Mouse (Mus musculus) gastrocnemius, postnatal 10 days (tissue): ENCODE data around the gene Rnf34. TPM values are rescaled to one million over a fixed set of nuclear protein-coding genes. Genes with fewer than 3 reads are reported as not detected.

Experiments used
- DNase-seq: peaks from one replicate; pipeline ENCODE4 v3.0.0; 2021; ENCODE audit warnings: mixed read lengths
- total RNA-seq, 2 experiments: library from RNA; stranded (reverse); gene quantifications; 2 replicates each; pipeline ENCODE4 v1.2.3; 2021

The Rnf34 gene
- total RNA-seq, 2 experiments from 2014 or later = 12.7 to 15.9 TPM

DNA sequence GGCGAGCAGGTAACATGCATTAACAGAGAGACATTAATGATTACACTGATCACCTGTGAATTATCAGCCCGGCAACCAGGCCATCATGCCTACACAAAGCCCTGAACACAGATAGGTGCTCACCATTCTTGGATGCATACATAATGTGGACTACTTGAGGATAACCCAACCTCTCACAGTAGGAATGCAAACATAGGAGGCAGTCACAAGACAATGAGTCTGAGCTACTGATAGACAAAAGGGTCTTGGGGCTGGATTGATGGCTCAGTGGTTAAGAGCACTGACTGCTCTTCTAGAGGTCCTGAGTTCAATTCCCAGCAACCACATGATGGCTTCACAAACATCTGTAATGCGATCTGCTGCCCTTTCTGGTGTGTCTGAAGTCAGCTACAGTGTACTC is 22.8 kb downstream of the Rnf34 start:
- DNase-seq = no peak

DNA sequence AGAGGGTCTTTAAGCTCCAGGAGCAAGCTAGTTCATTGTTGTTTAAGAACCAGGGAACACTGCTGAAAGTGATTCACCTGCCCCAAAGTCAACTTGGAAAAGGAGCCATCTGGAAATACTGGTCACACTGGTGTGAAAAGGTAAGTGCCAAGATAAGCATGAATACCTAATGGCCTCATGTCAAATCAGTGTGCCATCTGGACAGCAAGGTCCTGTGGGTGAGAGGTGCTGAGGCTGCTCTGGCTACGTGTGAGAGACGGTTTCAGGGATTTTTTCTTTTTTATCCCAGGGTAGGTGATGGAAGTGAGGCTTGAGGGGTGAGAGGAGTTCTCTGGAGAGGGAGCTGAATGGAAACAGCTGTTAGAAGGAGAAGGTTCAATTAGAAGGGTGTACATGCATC is 23.7 kb downstream of the Rnf34 start:
- DNase-seq = no peak

DNA sequence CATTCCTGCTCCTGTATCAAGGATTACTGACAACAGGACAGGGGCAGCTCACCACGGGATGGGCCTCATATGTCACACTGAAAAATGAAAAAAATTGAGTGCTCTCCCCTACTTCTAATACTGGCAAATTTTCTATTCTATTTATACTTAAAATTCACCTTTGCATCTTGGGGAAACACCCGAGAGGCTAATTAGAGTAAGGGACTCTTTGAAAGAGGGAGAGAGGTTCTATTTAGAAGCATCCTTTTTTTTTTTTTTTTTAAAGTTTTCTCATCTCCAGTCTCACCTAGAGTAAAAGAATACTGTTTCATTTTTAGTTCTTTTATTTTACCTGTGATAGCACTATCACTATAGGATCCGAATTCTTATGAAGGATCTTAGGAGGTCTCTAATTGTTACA is 24.5 kb downstream of the Rnf34 start:
- DNase-seq = no peak

DNA sequence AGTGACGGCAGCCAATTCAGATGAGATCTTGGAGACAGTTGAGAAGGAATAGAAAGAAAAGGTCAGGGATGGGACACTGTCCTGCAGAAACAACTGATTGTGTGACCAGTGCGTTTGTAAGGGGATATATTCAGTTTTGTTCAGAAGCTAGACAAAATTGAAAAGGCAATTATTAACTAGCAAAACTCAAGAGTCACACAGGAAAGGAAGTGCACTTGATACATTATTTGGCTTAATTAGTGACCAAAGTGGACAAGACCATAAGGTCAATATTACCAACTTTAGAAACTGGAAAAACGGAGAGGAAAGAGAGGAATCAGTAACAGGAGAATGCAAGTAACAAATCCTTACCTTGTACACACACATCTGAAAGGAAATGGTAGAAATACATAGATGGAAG is 26.8 kb downstream of the Rnf34 start:
- no peak for DNase-seq

DNA sequence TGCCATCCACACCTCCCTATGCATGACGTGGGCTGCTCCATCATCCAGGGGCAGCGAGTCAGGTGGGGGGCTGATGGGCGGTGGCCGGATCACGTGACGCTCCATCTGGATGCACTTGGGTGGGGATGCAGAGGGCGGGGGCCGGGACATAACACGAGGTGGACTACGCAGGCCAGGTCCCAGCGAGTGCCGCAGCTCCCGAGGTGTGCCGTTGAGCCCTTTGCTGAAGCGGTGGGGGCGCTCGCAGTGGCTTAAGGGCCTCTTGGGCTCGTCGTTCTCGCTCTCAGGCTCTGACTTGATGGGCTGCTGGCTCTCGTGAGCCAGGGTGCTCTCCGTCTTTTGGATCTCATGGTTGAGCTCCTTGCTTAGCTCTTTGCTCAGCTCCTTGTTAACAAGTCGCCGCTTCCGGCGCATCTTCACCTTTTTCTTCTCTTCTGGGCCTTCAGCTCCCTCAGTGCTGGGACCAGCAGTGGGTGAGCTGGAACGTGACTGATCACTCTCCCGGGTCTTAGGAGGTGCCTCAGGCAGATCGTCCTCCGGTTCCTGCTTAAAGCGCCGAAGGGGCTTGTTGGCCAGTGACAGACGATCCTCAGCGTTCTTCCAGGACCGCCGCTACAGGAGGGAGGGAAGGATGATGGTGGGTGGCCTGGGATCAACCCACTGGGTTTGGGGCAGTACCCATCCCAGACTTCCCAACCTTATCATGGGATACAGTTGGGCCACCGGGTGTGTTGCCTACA is 30.6 kb downstream of the Rnf34 start:
- no peak for DNase-seq

DNA sequence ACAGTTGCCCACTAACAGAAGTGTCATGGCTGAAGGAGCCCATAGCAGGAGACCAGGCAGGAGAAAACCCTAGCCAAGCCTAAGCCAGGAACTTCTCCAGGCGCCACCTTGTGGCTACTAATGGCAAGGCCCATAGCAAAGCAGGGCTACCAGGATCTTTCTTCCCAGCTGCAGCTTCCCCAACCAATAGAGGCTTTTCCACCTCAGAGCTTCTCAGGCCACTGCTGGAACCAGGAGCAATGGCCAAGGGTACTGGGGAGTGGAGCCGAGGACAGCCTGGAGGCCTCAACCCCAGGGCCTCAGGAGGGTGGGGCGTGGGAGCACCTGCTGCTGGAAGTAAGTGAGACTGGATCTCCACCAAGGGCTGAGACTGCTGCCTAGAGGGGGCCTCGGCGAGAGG is 31.5 kb downstream of the Rnf34 start:
- peak; percentile 67 for DNase-seq

DNA sequence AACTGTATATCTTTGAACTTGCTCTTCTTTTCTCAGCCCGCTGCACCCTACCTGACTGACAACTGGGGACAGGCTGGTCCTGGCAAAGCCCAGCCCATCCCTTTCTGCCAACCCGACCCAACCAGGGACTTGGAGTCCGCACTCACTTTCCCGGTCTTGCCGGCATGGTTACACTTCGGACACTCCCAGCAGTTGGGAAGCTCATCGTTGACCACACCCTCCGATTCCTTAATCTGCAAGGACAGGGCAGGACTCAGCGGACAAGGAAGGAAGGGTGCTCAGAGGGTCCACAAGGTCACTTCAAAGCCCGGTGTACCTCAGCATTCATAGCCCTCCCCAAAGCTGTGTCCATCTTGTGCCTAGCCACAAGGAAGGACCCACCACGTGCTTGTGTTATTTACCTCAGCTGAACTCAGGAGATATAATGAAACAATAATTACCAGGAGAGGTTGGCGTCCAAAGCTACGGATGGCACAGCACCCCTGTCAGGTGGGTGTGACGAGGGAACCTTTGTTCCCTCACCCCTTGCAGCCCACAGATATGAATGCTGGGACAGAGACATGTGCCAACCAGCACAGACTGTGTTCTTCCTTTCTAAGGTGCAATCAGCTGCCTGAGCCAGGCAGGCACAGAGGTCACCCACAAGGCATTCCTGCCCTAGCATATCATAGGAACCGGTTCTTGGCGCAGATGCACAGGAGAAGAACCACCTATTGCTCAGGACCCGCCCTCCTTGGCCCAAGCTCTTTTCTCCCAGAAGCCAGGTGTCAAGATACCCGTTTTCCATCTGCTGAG is 32.6 kb downstream of the Rnf34 start:
- DNase-seq = no peak

DNA sequence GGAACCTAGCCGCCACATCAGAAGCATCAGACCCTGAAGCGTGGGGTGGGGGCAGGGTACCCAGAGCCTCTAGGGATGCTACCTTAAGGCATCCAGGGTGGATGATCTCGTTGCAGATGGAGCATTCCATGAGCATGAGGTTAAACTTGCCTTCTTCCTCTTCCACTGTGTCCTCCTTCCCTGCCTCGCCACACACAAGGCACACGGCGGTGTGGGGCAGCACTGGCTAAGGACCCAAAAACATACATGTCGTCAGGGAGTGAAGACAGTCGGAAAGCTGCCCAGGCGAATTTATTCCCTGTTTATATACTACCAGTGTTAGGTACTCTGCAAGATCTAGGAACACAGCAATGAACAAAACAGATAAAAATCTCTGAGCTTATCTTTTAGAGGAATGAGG is 33.4 kb downstream of the Rnf34 start:
- DNase-seq = no peak

DNA sequence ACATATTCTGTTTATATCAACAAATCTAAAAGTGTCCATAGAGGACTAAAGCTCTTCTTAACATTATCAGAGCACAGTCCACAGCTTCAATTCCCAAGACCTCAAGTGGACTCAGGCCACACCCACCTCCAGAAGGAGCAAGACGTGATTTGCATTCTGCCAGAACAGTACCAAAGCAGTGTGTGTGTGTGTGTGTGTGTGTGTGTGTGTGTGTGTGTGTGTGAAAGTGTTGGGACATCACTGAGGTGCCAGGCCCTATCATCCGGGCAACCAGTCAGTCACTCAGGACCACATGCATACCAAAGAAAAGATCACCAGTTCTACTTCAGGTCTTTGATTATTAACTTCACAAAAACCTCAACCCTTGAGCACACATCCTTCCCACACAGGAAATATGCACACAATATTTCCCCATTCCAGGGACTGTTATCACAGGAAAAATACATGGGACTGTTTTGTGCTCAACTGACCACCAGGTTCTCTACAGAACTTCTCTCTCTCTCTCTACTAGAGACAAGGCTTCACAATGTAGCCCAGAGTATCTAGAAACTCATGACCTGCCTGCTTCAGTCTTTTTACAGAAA is 33.9 kb downstream of the Rnf34 start:
- DNase-seq = no peak

DNA sequence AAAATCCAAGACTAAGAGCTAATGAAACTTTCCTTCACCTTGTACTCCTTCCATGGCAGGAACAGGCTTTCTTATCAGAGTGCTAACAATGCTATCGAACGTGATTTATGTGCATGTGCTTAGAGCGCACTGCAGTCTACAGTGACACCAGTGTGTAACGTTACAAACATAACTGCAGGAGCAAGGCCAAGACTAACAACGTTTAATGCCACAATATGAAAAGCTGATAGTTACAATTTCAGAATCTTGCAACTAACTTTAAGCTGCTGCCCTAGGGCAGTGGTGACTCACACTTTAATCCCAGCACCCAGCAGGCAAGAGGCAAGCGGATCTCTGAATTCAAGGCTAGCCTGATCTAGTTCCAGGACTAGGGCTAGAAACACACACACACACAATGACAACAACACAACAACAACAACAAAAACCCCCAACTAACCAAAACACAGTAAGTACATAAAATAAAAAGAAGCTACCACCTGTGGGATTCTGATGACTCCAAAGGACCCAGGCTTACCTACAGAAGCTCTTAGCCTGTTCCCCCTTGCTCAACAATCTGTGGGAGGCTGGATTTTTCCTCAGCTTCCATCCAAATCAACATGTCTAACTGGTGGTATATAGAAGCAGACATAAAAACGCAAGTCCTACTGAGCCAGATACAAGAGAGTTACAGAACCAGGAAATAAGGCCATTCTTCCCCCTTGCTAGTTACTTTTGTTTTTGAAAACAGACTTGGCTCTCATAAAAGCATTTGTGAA is 34.9 kb downstream of the Rnf34 start:
- DNase-seq = no peak

DNA sequence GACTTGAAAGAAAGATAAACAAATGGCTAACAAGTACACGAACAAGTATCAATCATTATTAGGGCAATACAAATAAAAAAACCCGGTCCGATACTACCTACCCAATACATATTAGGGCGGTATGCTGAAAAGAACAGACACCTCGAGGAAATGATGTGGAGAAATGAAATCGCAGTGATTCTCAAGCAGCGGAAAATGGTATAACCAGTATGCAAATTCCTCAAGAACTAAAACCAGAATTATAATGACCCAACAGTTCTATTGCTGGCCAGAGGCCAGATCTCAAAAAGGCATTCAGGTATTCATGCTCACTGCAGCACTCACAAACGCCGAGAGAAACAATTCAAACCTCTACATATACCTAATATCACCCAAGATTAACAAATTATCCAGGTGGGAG is 37.2 kb downstream of the Rnf34 start:
- no peak for DNase-seq

DNA sequence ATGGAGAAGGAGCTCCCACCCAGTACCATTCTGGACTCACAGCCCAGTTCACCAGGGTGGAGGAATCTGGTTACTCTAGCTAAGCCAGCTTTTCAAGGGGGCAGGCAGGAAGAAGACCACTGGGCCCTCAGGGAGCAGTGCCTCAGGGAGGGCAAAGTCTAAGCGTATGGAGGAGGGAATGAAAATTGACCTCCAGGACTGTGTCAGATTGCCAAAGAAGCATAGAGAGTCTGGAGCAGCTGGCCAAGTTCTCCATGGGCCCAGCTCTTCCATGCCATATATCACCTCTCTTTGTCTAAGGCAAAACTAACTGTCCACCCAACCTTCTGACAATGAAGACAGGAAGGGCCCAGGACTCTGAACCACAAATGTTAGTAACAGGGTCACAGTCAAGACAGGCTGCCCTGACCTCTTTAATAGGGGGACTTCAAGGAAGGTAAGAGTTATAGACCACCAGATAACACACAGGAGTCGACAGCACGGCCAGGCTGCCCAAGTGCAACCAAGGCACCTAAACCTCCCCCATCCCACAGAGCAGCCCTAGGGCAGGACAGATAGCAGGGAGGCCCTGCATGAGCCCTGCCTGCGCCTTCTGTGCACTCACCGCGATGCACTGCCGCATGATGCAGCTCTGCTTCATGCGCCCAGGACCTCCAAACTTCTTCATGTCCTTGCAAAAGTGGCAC is 38.2 kb downstream of the Rnf34 start:
- DNase-seq = no peak

DNA sequence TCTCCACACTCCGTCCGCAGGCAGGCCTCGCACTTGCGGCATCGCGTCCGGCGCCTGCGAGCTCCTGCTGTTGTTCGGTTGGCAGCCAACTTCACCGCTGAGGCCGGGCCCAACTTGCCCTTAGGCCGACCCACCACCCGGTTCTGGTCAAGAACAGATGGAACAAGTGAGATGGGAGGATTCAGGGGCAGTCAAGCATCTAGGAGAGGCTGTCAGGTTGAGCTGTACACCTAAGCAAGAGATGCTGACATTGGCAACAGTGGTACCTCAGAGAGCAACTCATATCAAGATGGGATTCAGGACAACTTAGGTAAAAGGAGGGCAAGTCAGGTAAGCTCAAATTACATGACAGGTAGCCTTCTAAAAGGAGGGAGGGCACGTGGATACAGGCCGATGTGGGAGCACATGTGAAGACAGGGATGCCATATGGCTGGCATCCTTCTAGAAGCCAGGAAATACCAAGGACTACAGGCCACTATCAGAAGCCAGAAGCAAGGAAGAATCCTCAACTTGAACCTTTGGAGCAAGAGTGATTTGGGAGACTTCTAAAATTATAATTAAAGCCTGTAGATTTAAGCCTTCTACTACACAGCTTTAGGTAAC is 38.9 kb downstream of the Rnf34 start:
- DNase-seq = no peak

DNA sequence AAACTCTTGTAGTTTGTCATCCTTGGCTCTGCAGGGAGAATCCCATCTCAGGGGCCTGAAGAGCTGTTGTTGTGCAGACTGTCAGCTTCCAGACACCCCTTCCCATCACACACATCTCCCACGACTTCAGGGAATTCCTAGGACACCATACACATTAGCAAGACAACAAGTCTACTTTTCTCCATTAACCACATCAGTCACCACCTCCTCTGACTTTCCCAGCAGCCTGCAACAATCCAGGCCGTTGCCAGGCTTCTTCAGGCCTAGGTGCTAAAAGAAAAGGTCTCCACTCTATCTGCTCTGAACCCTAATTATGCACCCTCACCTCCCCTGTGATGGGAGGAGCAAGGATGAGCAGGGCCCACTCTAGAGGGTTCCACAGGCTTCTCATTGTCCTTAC is 40.5 kb downstream of the Rnf34 start:
- DNase-seq = no peak

DNA sequence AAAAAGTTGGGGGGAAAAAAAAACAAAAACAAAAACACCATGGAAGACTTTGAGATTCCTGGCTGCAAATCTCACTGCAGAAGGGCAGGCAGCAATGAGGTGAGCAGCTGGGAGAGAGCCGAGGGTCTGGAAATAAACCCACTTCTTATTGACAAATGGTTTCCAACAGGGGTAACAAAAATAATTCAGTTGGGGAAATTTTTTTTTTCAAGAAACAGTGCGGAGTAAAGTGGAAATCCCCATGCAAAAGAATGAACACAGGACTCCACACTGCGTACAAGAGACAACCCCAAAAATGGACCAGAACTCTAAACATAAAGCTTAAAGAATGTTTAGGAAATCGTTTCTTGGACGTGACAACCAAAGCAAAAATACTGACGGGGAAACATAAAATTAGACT is 43.4 kb downstream of the Rnf34 start:
- no peak for DNase-seq

DNA sequence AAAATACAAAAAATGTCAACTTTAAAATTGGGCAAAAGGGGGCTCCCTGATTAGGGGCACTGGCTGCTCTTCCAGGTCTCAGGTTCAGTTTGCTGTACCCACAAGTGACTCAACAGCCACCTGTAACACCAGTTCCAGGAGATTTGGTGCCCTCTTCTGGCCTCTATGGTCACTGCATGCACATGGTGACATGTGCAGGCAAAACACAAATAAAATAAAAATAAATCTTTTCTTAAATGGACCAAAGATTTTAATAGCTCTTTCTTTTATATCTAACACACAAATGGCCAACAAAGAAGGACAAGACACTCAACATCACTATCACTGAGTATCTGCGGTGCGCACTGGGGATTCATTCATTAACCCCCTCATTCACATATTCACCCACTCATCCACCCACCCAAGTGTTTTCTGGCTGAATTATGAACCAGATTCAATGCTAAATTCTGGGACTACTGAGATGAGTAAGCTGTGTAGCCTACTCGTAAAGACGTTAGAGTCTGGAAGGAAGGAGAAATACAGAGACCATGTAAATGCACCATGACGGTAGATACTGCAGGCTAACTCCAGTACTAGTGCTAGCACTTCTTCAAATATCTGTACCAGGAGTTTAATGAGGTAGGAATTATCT is 44.3 kb downstream of the Rnf34 start:
- peak; percentile 48 for DNase-seq

DNA sequence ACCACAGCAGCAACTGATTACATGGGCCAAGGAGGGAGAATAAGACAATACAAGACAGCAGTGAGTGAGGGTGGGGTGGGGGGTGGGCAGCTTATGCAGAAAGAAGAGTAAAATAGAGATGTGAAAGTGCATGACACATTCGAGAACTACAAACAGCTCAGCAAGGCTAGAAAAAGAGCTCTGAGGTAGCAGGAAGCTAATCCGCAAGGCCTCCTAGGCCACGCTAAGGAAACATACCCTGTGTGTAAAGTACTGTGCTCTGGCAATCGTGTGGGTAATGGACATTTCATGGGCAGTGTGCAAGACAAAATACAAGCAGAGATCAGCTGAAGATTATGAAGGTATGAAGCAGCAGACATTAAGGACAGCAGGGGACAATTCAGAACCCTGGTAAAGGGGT is 45.0 kb downstream of the Rnf34 start:
- DNase-seq = no peak

DNA sequence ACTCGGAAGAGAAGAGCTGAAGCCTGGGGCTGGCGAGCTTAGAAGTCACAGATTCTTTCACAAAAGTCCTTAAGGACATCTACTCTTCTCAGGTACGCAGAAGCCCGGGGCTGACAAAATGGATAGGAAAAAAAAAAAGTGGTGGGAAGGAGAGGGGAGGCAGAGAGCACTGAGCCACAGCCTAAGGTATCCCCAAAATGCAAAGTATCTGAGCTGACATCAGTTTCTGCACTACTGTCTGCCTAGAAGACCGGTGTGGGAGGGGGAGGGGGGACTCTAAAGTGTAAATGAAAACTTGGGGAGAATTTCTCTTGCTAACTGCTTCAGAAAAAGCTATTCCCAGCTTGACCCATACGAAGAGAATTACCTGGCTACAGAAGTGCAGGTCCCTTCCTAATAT is 48.3 kb downstream of the Rnf34 start:
- DNase-seq = no peak

DNA sequence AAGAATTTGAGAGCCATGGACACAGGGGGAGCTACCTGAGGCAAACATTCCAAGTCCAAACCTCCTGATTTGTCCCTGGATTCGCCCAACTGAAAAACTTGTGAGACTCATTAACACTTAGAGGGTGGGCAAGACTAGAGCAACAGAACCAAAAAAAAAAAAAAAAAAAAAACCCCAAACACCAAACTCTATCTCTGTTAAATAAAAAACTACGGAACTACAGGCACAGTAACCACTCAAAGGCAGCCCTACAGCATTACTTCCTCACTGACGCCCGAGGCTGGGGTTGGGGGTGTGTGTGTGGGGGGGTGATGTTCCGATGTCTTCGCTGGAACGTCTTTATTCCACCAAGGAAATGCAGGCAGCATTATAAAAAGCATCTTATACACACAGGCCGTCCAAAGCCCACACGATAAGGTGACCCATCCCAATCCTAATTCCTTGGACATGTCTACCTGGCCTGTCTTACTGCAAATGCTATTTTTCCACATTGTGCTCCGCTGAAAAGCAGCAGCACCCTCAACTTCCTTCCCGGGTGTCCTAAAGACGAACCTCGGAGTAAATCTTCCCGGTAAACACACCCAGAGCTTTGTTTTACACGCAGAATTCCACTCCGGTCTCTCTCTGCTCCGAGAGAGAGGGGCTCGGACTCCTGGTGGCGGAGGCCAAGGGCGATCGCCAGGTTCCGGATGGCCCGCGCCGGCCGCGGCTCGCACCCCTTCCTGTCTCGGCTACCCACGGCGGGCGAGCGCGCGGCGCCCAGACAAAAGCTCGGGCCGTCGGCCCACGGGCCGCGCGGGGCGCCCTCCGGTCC is 49.3 kb downstream of the Rnf34 start:
- DNase-seq = peak; percentile 44
